Mouse (Mus musculus): ENCODE data around the gene Mpp5.

DNA sequence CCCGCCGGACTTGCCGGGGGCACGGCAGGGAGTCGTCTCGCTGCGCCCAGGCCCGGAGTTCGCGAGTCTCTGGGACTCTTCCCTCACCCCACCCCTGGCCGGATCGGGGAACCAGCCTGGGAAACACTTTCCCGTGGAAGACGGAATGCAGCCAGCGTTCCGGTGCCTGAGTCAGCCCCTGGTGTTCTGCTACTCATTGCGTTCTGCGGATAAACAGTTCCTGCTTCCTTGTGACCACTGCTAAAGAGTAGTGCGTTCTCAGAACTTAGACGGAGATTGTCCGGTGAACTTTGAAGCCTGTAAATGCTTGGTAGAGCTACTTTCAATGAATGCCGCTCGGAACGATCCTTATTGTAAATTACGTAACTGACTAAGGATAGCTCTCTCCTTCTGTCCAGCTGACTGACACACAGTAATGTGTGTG lies 683 bp downstream of the Mpp5 start:
- no peak for TF ChIP-seq CTCF (conservative IDR thresholded peaks at IDR 0.05; ENCODE audit: low read length)
- no peak for TF ChIP-seq POU5F1 (IDR thresholded peaks at IDR 0.05; ENCODE audit: borderline replicate concordance, low read length)

Measured in E14TG2a.4 (cell line).